Mouse (Mus musculus) midbrain, embryonic 14.5 days (tissue): ENCODE results near the gene Tmed2. TPM values are rescaled to one million over a fixed set of nuclear protein-coding genes. Genes with fewer than 3 reads are reported as not detected.
"Not testable (repeated sequence)": the region's sequence is repeated elsewhere in the genome, so short reads cannot be mapped to it uniquely, and the experiment has no call there.

ENCODE experiments used
- ATAC-seq: fragments of 200-750 bp; cut with Nextera tagmentation; 2 replicates; pipeline ENCODE4 v1.8.0; 2017; ENCODE audit warnings: moderate number of reproducible peaks, moderate library complexity; ENCODE audit not compliant: low FRiP score, low TSS enrichment
- DNase-seq: peaks from one replicate; pipeline ENCODE4 v3.0.0-alpha.2; 2015
- H3K27ac ChIP-seq: fragments of 300-500 bp; sonication (generic); replicated peaks from 2 replicates; pipeline ENCODE4 v1.5.1; 2014; ENCODE audit warnings: mild to moderate bottlenecking, low read depth, low read length, moderate library complexity
- H3K27me3 ChIP-seq: fragments of 300-500 bp; sonication (generic); 2 replicates; pipeline ENCODE4 v1.6.1; 2014; ENCODE audit warnings: low read length, control low read depth, mixed read lengths; ENCODE audit not compliant: control insufficient read depth, insufficient read depth
- H3K36me3 ChIP-seq: fragments of 300-500 bp; sonication (generic); 2 replicates; pipeline ENCODE4 v1.6.1; 2014; ENCODE audit warnings: low read length, control low read depth; ENCODE audit not compliant: control insufficient read depth, insufficient read depth
- H3K4me1 ChIP-seq: fragments of 300-500 bp; sonication (generic); 2 replicates; pipeline ENCODE4 v1.6.1; 2014; ENCODE audit warnings: mild to moderate bottlenecking, antibody characterized with exemption, low read length, control low read depth; ENCODE audit not compliant: control insufficient read depth, insufficient read depth
- H3K4me2 ChIP-seq: fragments of 300-500 bp; sonication (generic); 2 replicates; pipeline ENCODE4 v1.6.1; 2014; ENCODE audit warnings: mild to moderate bottlenecking, low read length, moderate library complexity
- H3K4me3 ChIP-seq: fragments of 300-500 bp; sonication (generic); replicated peaks from 2 replicates; pipeline ENCODE4 v1.5.1; 2014; ENCODE audit warnings: low read depth, low read length
- H3K9ac ChIP-seq: fragments of 300-500 bp; sonication (generic); replicated peaks from 2 replicates; pipeline ENCODE4 v1.6.1; 2014; ENCODE audit warnings: mild to moderate bottlenecking, low read length, moderate library complexity
- H3K9me3 ChIP-seq: fragments of 300-500 bp; sonication (generic); 2 replicates; pipeline ENCODE4 v1.6.1; 2016; ENCODE audit warnings: low read length, control low read depth, mixed read lengths; ENCODE audit not compliant: control insufficient read depth
- WGBS: fragments of 180-500 bp; shearing (Covaris S2); extraction: QIAGEN DNeasy Blood & Tissue Kit; methylation state at CpG from one replicate; pipeline ENCODE4 v1.1.7; 2014; 5-methylcytosine and 5-hydroxymethylcytosine counted together
- polyA plus RNA-seq: library from polyadenylated mRNA; unstranded; fragments of >200 nt; fragmentation: Nextera tagmentation; extraction: Ambion mirVana; gene quantifications from 2 replicates; pipeline ENCODE4 v1.2.1, GENCODE M21; 2014

The Tmed2 gene
- polyA plus RNA-seq, 1 experiment from 2014 or later: 369 TPM

- Histone ChIP-seq H3K4me2 (peak overlapping the region; percentile 71), H3K36me3 (peaks cover 36% of the 10 kb centered on the region), H3K9me3 (no peaks in the 10 kb centered on the region), H3K27me3 (no peaks in the 10 kb centered on the region), H3K9ac (peak overlapping the region; percentile 76), H3K27ac (no peak overlapping the region), H3K4me1 (peaks cover 7% of the 10 kb centered on the region), H3K4me3 (peak overlapping the region; percentile 86)
- WGBS: 16% methylated on average over 8 of the region's 8 CpGs
- ATAC-seq (no peak), DNase-seq (no peak)
Observed at GRCm38 (mm10) chr5:124541602-124541973, 1.1 kb downstream of the Tmed2 start.

GRCm38 (mm10) chr5:124550737-124551136 lies 10.2 kb downstream of the Tmed2 start:
- not testable (repeated sequence) for H3K4me2 ChIP-seq, H3K4me3 ChIP-seq, ATAC-seq, DNase-seq, H3K27me3 ChIP-seq, H3K4me1 ChIP-seq, H3K27ac ChIP-seq, H3K9me3 ChIP-seq, H3K9ac ChIP-seq
- peaks cover 45% of the 10 kb centered on the region for H3K36me3 ChIP-seq
- WGBS: 86% methylated on average over 4 of the region's 4 CpGs

GRCm38 (mm10) chr5:124551349-124552093 lies 11.0 kb downstream of the Tmed2 start:
- H3K27me3 ChIP-seq, H3K9me3 ChIP-seq, H3K4me1 ChIP-seq, H3K27ac ChIP-seq, DNase-seq, H3K9ac ChIP-seq, ATAC-seq: not testable (repeated sequence)
- Histone ChIP-seq H3K4me2 (peak overlapping the region; percentile 78), H3K36me3 (peaks cover 44% of the 10 kb centered on the region), H3K4me3 (peak overlapping the region; percentile 76)
- 32% methylated on average over 5 of the region's 5 CpGs for WGBS

DNA sequence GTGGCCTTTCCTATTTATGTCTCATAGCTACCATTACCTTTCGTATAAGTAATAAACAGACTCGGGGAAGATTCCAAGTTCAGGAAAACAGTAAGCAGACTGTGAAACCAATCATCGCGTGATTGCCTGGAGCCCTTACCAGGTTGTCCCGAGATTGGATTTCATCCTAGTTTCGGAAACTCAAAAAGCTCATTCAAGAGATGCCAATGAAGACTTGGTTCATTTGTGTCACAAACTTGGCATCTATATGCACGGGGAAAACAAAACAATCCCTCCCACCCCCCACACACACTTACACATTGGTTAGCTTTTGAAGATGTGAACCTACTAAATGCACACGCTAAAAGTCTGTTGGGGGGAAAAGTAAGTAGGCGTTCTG lies 11.6 kb downstream of the Tmed2 start:
- Histone ChIP-seq H3K9ac (peak overlapping the region; percentile 75), H3K4me2 (peak overlapping the region; percentile 78), H3K4me1 (0 out of 2 replicates have a peak, but pooled peaks cover 5% of the 10 kb centered on the region), H3K27ac (peak overlapping the region; percentile 84; the same call in 1 of the 2 replicates), H3K4me3 (peak overlapping the region; percentile 76), H3K27me3 (no peaks in the 10 kb centered on the region), H3K9me3 (no peaks in the 10 kb centered on the region), H3K36me3 (peaks cover 44% of the 10 kb centered on the region)
- WGBS: 10% methylated on average over 9 of the region's 9 CpGs
- ATAC-seq: no peak
- peak; percentile 24 for DNase-seq

- H3K4me2 ChIP-seq: peak within 1 kb of the TSS; percentile 78
- peaks cover 46% of the 10 kb centered on the region for H3K36me3 ChIP-seq
- H3K4me3 ChIP-seq: peak within 1 kb of the TSS; percentile 76
- peak; percentile 66; the same call in 1 of the 2 replicates for ATAC-seq
- H3K4me1 ChIP-seq: 0 out of 2 replicates have a peak, but pooled peaks cover 5% of the 10 kb centered on the region
- H3K27me3 ChIP-seq: no peaks in the 10 kb centered on the region
- peak; percentile 95 for DNase-seq
- WGBS: under 1% methylated on average over 66 of the region's 66 CpGs
- no peaks in the 10 kb centered on the region for H3K9me3 ChIP-seq
- peak within 1 kb of the TSS; percentile 75 for H3K9ac ChIP-seq
- H3K27ac ChIP-seq: peak within 1 kb of the TSS; percentile 84
Observed at GRCm38 (mm10) chr5:124552558-124553307, 12.2 kb downstream of the Tmed2 start, which contains the start of gene Ddx55. TSS of gene Ddx55 (plus strand) at chr5:124552864.

GRCm38 (mm10) chr5:124553607-124554006 lies 13.1 kb downstream of the Tmed2 start:
- Histone ChIP-seq H3K36me3 (peaks cover 46% of the 10 kb centered on the region), H3K27me3 (no peaks in the 10 kb centered on the region), H3K9me3 (no peaks in the 10 kb centered on the region), H3K9ac (no peak overlapping the region), H3K4me3 (peak overlapping the region; percentile 76), H3K4me2 (peak overlapping the region; percentile 78), H3K27ac (no peak overlapping the region), H3K4me1 (0 out of 2 replicates have a peak, but pooled peaks cover 5% of the 10 kb centered on the region)
- no peak for ATAC-seq
- DNase-seq: no peak
- 60% methylated on average over 6 of the region's 6 CpGs for WGBS

DNA sequence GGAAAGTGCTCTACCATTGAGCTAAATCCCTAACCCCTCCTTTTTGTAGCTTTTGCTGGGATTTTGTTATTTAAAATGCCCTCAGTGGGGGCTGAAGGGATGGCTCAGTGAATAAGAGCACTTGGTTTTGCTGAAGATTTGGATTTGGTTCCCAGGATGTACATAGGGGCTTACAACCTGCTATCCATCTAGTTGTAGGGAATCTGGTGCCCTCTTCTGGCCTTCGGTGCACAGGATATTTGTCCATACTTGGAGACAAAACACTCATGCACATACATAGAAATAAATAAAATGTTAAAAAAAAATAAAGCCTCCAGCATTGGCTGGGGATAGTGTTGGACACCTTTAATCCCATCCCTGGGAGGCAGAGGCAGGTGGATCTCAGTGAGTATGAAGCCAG lies 14.7 kb downstream of the Tmed2 start:
- Histone ChIP-seq H3K4me1 (0 out of 2 replicates have a peak, but pooled peaks cover 5% of the 10 kb centered on the region), H3K4me2 (no peak overlapping the region), H3K9ac (no peak overlapping the region), H3K4me3 (no peak overlapping the region), H3K36me3 (peaks cover 58% of the 10 kb centered on the region), H3K27ac (no peak overlapping the region), H3K27me3 (no peaks in the 10 kb centered on the region), H3K9me3 (no peaks in the 10 kb centered on the region)
- no peak for ATAC-seq
- peak; percentile 56 for DNase-seq
- WGBS: 81% methylated on average over 1 of the region's 1 CpGs

DNA sequence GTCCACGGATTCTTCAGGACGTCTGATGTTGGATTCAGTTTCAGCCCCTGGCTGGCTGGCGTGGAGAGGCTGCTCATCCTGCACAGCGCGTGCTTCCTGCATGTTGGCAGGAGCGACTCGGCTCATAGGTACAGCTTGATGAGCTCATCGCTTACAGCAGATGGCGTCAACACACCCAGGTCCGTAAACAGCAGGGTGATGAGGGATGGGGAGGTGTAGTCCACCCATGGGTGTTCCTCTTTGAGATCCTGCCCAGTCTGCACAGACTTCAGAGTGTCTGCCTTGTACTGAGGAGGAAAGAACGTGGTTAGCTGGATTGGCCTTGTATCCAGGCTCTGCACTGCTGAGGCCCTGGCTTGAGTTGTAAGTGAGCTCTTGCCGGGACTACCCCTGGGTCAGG lies 30.6 kb downstream of the Tmed2 start:
- Histone ChIP-seq H3K4me1 (no peaks in the 10 kb centered on the region), H3K36me3 (peaks cover 96% of the 10 kb centered on the region), H3K27ac (no peak overlapping the region), H3K9ac (no peak overlapping the region), H3K9me3 (no peaks in the 10 kb centered on the region), H3K27me3 (no peaks in the 10 kb centered on the region), H3K4me3 (no peak overlapping the region), H3K4me2 (no peak overlapping the region)
- WGBS: 88% methylated on average over 12 of the region's 12 CpGs
- ATAC-seq: no peak
- no peak for DNase-seq
